Mouse (Mus musculus): ENCODE data around the gene Recql5.

The Recql5 gene

GRCm38 (mm10) chr11:115933108-115933746 is at the start of gene Recql5, which contains the start of gene Sap30bp:
Gene Recql5, minus strand, starts transcription at chr11:115933477.
Gene Sap30bp, plus strand, starts transcription at chr11:115933282.
- DNase-seq (ENCODE audit: extremely low read depth, low read depth): peak; percentile 96

DNA sequence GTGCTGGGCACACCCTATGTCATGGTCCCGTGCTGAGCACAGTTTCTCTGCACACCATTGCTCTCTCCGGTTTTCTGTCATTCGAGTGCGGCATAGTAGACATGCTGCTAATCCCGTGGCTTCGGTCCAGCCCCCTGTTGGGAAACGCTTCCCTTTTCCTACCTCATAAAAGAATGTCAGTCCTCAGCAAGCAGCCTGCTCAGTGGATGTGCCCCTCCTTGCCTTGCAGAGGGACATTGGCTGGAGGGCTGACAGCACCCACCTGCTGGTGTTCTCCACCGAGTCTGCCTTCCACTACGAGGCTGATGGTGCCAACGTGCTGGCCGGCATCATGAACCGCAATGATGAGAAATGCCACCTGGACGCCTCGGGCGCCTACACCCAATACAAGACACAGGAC is 49.2 kb upstream of the Recql5 start:
- DNase-seq (ENCODE audit: extremely low read depth, low read depth): no peak

DNA sequence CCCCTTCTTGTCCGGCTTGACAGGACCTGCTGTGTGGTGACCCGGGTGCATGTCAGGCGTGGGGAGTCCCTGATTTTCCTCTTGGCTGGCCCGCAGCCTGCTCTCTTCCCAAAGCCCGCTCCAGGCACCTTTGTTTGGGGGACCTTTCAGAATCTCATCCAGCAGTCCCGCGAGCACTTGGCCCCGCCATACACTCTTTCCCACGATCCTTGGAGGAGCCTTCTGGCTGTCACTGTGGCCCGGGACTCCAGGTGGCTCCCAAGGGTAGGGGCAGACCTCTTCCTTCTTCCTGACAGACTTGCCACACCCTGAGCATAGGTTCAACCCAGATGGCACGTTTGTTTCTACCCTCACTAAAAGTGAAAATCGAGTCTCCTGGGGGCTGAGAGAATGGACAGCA is 42.3 kb upstream of the Recql5 start:
- DNase-seq (ENCODE audit: extremely low read depth, low read depth): no peak

DNA sequence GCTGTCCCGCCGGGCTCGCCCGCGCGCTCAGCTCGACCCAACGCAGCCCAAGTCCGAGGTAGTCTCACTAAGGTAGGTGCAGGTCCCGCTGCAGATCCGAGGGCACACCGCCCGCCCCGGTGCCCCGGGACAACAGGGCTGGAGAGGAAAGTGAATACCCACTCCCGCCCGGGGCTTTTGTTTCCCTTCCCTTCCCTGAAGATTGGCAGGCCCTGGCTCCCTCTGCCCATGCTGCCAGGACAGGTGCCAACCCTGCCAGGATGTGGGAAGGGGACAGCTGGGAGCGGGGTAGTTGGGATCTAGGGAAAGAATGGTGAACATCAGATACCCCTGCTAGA is 41.8 kb upstream of the Recql5 start:
- no peak for DNase-seq (ENCODE audit: extremely low read depth, low read depth)

- DNase-seq (ENCODE audit: extremely low read depth, low read depth): no peak
Observed at GRCm38 (mm10) chr11:115974309-115975082, 41.2 kb upstream of the Recql5 start, which contains the start of gene Itgb4. Gene Itgb4, plus strand, starts transcription at chr11:115974709.

- DNase-seq (ENCODE audit: extremely low read depth, low read depth): no peak
Observed at GRCm38 (mm10) chr11:115971016-115971415, 37.7 kb upstream of the Recql5 start.

- no peak for DNase-seq (ENCODE audit: extremely low read depth, low read depth)
Observed at GRCm38 (mm10) chr11:115970006-115970673, 36.9 kb upstream of the Recql5 start.

DNA sequence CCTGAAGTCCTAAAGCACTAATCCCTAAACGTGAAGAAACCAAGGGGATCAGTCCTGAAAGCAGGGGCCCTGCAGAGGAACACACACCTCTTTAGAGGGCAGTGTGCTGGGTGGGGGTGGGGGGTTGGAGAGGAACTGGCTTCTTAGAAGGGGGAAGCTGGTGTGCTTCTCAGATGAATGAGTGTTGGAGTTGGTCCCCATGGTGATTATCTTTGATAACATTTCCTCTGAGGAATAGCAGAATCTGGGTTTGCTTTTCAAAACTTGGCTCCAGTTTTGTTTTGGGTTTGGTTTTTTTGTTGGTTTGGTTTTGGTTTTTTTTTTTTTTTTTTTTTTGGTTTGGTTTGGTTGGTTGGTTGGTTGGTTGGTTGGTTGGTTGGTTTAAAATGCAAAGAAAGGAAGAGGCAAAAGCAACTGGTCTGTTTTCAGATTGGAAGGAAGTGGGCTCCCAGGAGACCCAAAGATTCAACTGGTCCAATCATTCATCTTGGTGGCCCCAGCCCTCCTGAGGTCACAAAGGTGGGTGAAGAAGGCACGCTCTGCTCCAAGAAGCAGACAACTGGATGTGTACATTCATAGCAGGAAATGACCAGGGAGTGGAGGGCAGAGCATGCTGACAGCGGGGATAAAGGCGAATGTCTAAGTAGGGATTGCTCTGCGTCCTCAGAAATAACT is 35.6 kb upstream of the Recql5 start:
- DNase-seq (ENCODE audit: extremely low read depth, low read depth): peak; percentile 78

- DNase-seq (ENCODE audit: extremely low read depth, low read depth): peak; percentile 12
Observed at GRCm38 (mm10) chr11:115964977-115965604, 31.8 kb upstream of the Recql5 start.

- no peak for DNase-seq (ENCODE audit: extremely low read depth, low read depth)
Observed at GRCm38 (mm10) chr11:115962651-115963412, 29.6 kb upstream of the Recql5 start.

GRCm38 (mm10) chr11:115959018-115959417 is 25.7 kb upstream of the Recql5 start:
- DNase-seq (ENCODE audit: extremely low read depth, low read depth): no peak

DNA sequence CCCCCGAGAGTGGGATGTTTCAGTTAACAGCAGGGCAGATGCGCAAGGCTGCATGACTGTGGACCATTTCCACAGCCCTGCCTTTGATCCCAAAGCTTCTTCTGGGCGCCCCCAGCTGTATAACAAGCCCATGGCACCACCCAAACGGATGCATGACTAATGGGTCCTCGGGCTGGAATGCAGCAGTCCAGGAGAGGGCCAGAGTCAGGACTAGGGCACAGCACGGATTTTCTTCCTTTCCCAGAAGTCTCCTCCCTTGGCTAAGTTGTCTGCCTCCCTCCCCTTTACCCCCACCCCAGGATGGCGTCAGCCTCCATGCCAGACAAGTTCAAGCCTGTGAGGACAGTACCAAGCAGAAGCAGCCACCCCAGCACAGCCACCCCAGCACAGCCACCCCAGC is 24.7 kb upstream of the Recql5 start:
- no peak for DNase-seq (ENCODE audit: extremely low read depth, low read depth)

DNA sequence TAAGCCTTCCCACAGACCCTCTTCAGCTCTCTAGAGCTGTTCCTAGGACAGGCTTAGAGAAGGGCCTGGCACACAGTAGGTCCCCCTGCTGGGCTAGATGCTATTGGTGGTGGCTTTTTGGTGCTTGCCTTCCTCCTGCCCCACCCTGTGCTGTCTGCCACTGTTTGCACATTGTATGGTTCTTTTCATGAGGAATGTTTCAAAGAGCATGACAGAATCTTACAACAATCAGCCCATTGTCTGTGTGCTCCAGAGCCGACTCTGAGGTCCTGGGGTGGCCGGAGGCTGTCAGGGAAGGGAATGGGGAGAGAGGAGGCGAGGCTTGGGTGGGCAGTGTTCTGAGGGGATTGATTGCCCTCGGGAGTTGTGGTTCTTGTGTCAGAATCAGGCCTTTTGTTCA is 23.2 kb upstream of the Recql5 start:
- DNase-seq (ENCODE audit: extremely low read depth, low read depth): no peak

GRCm38 (mm10) chr11:115955195-115955858 is 22.1 kb upstream of the Recql5 start:
- no peak for DNase-seq (ENCODE audit: extremely low read depth, low read depth)

- no peak for DNase-seq (ENCODE audit: extremely low read depth, low read depth)
Observed at GRCm38 (mm10) chr11:115954712-115955111, 21.4 kb upstream of the Recql5 start.

- DNase-seq (ENCODE audit: extremely low read depth, low read depth): no peak
Observed at GRCm38 (mm10) chr11:115950719-115951118, 17.4 kb upstream of the Recql5 start.

DNA sequence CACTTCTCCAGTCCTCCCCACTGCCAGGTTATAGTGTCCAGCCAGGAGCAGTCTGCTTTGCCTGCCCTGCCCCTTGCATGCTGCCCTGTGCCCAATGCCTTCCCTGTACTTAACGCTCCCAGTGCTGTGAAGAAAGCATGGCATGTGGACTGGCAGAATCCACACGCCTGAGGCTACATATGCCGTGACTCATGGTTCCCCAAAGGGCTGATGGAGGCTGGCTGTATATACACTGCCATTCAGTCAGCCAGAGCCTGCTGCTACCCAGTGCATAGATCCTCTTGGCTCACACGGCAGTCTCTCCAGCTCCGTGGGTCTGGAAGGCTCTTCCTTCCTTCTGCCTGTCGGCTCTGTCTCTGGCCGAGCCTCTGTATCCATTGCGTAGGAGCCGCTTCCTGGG is 15.0 kb upstream of the Recql5 start:
- DNase-seq (ENCODE audit: extremely low read depth, low read depth): no peak

DNA sequence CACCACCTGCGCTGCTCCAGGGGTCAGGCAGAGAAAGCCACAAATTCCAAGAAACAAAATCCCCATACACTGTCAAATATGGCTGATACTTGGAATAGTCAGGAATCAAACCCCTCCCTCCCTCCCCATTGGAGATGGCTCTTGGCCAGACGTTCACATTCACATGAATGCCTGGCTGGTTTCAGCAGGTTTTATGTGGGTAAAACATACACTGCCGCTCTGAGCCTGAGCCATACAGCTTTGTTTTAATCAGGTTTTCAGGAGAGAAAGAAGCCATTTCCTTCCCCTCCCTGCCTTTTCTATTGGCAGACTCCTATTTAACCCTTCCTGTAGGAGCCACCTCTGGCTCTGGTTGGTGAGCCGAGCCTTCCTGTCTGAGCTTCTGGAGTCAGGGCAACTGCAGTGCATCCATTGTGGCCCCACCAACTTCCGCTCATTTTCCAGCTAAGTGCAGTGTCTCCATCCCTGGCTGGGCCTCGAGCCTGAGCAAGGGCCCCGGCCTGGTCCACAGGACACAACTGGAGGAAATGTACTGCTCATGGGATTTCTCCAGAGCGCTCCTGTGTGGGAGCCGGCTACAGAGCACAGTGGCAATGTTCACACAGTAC is 13.0 kb upstream of the Recql5 start:
- no peak for DNase-seq (ENCODE audit: extremely low read depth, low read depth)

- DNase-seq (ENCODE audit: extremely low read depth, low read depth): no peak
Observed at GRCm38 (mm10) chr11:115945247-115945646, 12.0 kb upstream of the Recql5 start.

DNA sequence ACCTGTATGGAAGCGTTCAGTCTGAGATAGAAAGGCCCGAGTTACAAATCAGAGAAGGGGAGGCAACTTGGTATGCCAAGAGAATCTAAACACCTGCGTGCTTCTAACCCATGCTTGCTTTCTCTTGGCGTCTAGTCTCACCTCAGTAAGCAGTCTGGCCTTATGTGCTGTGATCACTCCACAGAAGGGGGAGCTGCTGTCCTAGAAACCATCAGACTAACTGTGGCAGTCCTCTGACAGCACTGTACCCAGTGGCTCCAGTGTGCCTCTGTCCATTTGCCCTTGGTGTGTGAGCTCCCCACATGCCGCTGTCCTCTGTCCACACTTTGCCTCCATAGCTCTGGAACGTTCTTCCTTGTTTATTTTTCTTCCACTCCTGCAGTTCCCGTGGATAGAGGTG is 8.7 kb upstream of the Recql5 start:
- DNase-seq (ENCODE audit: extremely low read depth, low read depth): no peak

Data from MEL-GATA-1-ER (cell line).